Mouse (Mus musculus): Measurements from ENCODE around the gene Sytl2.

Gene Sytl2

DNA sequence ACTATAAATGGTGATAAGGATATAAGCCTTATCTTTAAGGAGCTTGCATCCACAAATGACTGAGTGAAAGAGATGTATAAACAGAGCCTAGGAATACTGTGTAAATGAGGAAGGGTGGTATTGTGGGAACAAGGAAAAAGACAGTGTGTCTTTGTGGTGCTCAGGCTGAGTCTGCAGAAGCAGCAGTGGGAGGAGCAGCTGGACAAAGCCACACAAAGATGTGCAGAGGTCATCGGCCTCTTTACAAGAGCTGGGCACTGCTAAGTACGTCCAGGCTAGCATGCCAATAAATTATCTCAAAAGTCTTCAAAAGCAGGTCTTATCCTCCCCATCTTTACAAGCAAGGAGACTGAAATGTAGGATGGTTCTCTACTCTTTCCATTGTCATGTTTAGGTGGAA is 53.9 kb downstream of the Sytl2 start:
- in situ Hi-C loops (cut with MboI; ENCODE audit: low sequenced_read_pairs): no loop called here

- in situ Hi-C loops (cut with MboI; ENCODE audit: low sequenced_read_pairs): no loop called here
Measured at GRCm38 (mm10) chr7:90362788-90363187, 60.7 kb downstream of the Sytl2 start.

- in situ Hi-C loops (cut with MboI; ENCODE audit: low sequenced_read_pairs): no loop called here
Measured at GRCm38 (mm10) chr7:90370071-90370851, 68.2 kb downstream of the Sytl2 start.

- in situ Hi-C loops (cut with MboI; ENCODE audit: low sequenced_read_pairs): no loop called here
Measured at GRCm38 (mm10) chr7:90372804-90373203, 70.8 kb downstream of the Sytl2 start.

DNA sequence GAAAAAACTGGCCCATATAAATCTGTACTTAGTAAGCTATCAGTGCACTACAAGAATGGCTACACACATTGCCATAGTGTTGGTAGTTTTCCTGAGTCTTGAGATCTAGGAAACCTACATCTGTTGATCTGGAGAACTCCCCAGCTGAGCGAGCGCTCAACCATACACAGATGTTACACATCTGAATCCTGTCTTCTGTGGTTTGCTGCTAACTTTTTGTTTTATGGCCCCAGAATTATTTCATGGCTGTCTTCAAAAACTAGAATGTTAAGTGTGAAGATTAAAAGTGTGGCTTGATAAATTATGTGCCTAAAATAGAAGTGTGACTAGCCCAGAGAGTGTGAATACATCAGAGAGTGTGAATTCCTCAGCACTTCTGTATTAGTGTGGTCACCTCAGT is 82.4 kb downstream of the Sytl2 start:
- in situ Hi-C loops (cut with MboI; ENCODE audit: low sequenced_read_pairs): no loop called here

DNA sequence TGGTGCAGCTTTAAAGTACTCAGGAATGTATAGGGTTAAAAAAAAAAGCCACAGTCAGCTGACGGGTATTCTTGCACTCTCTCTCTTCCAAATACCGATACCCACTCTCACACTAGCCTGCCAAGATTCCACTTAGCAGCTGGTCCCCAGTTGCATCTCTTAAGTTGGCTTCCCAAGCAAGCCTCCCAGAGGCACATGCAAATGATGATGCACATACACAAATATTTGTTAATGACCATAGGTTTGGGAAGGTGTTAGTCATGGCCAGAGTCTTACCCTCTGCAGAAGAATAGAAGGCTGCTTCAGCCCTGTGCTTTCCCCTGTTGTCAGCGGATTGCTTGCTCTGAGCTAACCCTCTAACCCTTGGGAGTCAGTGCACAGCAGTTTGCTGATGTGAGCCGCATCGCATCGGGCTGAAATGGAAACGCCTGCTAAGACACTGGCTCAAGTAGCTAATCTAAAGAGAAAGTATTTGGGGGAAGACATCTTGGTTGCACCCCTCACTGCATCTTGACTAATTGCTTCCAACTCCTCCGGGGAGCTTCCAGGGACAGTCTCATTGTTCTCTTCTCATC is 84.9 kb downstream of the Sytl2 start:
- in situ Hi-C loops (cut with MboI; ENCODE audit: low sequenced_read_pairs): no loop called here

- in situ Hi-C loops (cut with MboI; ENCODE audit: low sequenced_read_pairs): no loop called here
Measured at GRCm38 (mm10) chr7:90389765-90390164, 87.7 kb downstream of the Sytl2 start.

DNA sequence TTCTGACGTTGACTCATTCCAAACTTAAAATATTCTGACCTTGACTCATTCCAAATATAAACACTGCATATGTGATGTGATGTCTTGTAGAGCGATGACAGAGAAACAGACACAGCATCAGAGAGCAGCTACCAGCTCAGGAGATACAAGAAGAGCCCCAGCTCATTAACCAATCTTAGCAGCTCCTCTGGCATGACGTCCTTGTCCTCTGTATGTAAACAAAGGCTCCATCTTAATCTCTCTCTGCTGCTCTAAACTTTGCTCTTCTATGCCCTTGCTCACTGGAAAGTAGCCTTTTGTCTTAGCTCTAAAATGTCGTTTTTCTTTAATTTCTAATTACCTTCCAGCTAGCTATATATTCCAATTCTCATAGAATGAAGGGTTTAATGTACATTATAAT is 93.0 kb downstream of the Sytl2 start:
- in situ Hi-C loops (cut with MboI; ENCODE audit: low sequenced_read_pairs): no loop called here

GRCm38 (mm10) chr7:90395928-90396327 is 93.9 kb downstream of the Sytl2 start:
- in situ Hi-C loops (cut with MboI; ENCODE audit: low sequenced_read_pairs): no loop called here

DNA sequence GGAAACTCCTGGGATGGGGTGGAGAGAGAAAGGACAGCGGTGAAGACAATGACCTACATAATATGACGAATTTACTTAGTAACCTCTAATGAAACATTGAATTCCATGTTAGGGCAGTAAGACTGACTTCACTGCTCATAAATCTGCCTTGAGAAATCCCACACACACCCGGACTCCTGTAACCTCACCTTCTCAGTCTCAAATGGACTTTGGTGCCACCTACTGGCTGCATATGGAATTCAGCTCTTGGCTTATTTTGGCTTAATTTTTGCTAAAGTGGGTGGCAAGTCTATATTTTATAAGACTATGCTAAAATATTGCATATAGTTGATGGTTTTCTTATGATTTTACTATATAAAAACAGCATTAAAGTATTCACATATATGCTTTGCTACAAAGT is 107.9 kb downstream of the Sytl2 start:
- in situ Hi-C loops (cut with MboI; ENCODE audit: low sequenced_read_pairs): no loop called here

DNA sequence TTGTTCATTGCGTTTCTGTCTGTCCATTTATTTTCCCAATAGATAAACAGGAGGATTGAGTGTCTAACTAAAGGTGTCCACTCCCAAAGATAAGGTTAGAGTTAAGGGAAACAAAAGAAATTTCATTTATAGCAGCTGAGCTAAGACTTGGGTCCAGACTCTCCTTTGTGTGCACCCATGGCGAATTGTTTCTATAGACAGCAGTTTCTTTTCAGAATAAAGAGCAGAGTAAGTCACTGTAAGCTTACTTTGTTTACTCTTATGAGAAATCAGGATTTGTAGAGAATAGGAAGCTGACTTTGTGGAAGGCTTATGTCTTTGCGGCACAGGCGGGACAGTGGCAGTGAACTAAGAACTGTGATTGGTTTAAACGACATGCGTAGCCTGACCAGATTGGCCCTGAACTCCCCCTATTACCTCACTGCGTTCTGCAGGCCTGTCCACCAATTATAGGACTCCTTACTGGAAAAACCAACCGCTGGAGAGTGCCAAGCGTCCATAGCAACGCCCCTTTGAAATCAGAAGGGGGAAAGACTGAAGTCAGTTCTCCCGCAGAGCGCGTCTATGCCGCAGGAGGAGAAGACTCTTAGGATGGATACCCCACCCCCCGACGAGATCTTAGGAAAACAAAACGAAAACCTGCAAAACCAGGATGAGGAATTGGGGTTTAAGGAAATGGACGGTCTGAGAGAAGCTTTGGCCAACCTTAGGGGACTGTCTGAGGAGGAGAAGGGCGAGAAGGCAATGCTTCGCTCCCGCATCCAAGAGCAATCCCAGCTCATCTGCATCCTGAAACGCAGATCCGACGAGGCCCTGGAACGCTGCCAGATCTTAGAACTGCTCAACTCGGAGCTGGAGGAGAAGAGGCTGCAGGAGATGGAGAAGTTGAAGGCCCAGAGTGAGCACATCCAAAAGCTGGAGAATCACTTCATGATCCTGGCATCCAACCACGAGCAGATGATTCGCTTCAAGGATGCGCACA is 124.3 kb downstream of the Sytl2 start, which contains the start of gene Ccdc89:
TSS of gene Ccdc89 (plus strand) at position 558 of the 982 bp plus-strand sequence.
- in situ Hi-C loops (cut with MboI; ENCODE audit: low sequenced_read_pairs): no loop called here

DNA sequence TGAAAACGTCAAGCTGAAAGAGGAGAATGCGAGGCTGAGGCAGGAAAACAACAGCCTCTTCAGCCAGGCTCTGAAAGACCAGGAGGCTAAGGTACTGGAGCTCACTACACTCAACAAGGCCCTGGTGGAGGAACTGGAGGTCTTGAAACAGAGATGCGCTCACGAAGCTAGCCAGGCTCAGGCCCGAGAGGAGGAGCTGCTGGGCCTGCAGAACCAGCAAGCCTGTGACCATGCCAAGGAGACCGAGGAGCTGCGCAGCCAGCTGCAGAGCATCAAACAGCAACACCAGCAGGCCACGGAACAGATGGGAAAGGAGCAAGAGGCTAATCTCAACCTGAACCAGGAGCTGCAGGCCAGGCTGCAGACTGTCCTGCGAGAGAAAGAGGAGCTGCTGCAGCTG is 125.0 kb downstream of the Sytl2 start:
- in situ Hi-C loops (cut with MboI; ENCODE audit: low sequenced_read_pairs): no loop called here

DNA sequence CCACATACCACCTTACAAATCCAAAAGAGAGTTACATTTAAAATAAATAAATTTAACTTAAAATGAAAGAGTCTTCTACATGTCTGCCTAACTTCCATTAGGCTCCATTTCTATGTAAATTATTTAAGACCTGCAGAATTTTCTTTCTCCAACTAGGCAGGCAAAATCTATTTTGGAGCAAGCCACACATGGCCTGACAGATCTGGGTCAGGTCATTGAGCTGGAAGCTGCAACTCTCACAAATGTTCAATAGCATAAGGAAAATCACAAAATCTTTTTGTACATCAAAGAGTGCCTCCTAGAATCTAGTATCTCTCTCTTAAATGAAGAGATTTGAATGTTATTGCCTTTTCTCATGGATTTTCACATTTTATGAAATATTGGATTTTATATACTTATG is 130.2 kb downstream of the Sytl2 start:
- in situ Hi-C loops (cut with MboI; ENCODE audit: low sequenced_read_pairs): no loop called here

DNA sequence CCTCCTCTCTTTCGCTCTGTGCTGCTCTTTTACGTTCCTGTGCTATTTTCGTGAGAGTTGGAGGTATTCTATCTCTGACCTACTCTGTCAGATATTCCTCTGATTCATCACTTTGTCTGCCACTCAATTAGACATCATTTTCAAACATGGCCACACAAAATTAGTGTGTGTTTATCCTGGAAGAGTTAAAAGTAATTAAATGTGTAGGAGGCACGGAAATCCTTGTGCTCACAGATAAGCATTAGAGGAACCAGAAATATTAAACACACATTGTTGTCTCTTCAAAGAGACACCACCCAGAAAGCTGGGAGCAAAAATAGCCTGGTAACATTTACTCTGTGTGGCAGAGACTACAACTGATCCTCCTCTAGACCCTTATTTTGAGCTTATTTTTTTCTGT is 138.0 kb downstream of the Sytl2 start:
- in situ Hi-C loops (cut with MboI; ENCODE audit: low sequenced_read_pairs): no loop called here

- in situ Hi-C loops (cut with MboI; ENCODE audit: low sequenced_read_pairs): no loop called here
Measured at GRCm38 (mm10) chr7:90442070-90442469, 140.0 kb downstream of the Sytl2 start.

- in situ Hi-C loops (cut with MboI; ENCODE audit: low sequenced_read_pairs): no loop called here
Measured at GRCm38 (mm10) chr7:90442518-90443080, 140.5 kb downstream of the Sytl2 start, which contains the start of gene Crebzf. Gene Crebzf (plus strand): TSS chr7:90442729.

GRCm38 (mm10) chr7:90443101-90444091 is 141.3 kb downstream of the Sytl2 start:
- in situ Hi-C loops (cut with MboI; ENCODE audit: low sequenced_read_pairs): no loop called here

DNA sequence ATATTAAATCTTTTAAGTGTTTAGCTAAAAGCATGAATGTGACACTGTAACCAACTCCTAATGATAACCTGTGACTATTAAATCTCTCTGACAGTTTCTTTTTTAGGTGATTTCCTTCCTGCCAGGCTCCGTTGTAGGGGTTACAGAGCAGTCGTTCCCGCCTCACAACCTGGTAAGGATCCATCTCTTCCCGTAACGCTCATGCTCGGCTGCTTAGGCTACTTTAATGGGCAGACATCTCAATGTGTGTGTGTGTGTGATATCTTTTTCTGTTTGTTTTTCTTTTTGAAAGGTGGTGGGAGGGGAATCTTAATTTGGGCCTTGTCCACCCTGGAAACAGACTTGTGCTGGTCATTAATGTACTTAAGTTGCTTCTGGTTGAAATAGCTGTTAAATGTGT is 142.2 kb downstream of the Sytl2 start:
- in situ Hi-C loops (cut with MboI; ENCODE audit: low sequenced_read_pairs): no loop called here

DNA sequence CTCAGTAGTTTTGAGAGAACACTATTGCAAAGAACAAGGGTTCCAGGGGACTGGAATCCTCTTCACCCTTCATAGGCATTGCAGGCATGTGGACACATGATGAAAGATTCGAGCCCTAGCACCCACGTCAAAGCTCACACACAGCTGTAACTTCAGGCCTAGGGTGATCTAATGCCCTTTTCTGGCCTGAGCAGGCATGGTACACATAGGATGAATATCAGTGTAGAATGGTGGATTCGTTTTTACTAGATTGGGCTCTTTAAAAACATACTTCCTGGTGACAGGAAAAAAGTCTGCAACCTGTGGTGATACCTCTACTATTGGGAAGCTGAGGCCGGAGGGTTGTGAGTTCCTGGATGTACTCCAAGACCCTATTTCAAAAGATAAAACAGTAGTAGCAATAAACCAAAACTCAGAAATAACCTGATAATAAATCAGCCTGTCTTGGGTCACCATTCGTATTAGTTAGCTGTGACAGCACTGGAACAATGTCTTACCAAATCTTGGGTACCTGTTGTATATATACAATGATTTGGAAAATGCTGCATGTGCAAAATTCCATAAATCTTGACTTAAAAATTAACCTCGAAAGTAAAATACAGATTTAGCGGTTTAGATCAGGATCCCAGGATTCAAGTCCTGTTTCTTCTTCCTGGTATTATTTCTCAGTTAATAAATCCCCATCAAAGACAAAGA is 154.2 kb downstream of the Sytl2 start:
- in situ Hi-C loops (cut with MboI; ENCODE audit: low sequenced_read_pairs): loop anchor here (25.0 kb wide), 1 partner anchor 469 kb away; the partner anchor contains the start of gene Eed

Measured in CH12F3 (cell line).